Mouse (Mus musculus) intestine, postnatal 0 days (tissue): Measurements from ENCODE around the gene Myrf. TPM values are rescaled to one million over a fixed set of nuclear protein-coding genes. Genes with fewer than 3 reads are reported as not detected.

Experiments used
- ATAC-seq: fragments of 200-750 bp; cut with Nextera tagmentation; 2 replicates; pipeline ENCODE4 v1.8.0; 2017; ENCODE audit warnings: mild to moderate bottlenecking, moderate TSS enrichment, moderate library complexity
- H3K27ac ChIP-seq: fragments of 300-500 bp; sonication (generic); 2 replicates; pipeline ENCODE4 v1.5.1; 2014; ENCODE audit warnings: mild to moderate bottlenecking, low read depth, low read length, moderate library complexity
- H3K27me3 ChIP-seq: fragments of 300-500 bp; sonication (generic); replicated peaks from 2 replicates; pipeline ENCODE4 v1.6.1; 2014; ENCODE audit warnings: low read length, mixed read lengths; ENCODE audit not compliant: control insufficient read depth, insufficient read depth
- H3K36me3 ChIP-seq: fragments of 300-500 bp; sonication (generic); 2 replicates; pipeline ENCODE4 v1.6.1; 2014; ENCODE audit warnings: mild to moderate bottlenecking, moderate library complexity; ENCODE audit not compliant: control insufficient read depth, insufficient read depth
- H3K4me1 ChIP-seq: fragments of 300-500 bp; sonication (generic); replicated peaks from 2 replicates; pipeline ENCODE4 v1.6.1; 2014; ENCODE audit warnings: antibody characterized with exemption, low read length, mixed read lengths; ENCODE audit not compliant: control insufficient read depth, insufficient read depth
- H3K4me2 ChIP-seq: fragments of 300-500 bp; sonication (generic); replicated peaks from 2 replicates; pipeline ENCODE4 v1.6.1; 2014; ENCODE audit warnings: low read depth, mild to moderate bottlenecking, moderate library complexity
- H3K4me3 ChIP-seq: fragments of 300-500 bp; sonication (generic); 2 replicates; pipeline ENCODE4 v1.5.1; 2014; ENCODE audit warnings: low read depth, low read length
- H3K9ac ChIP-seq: fragments of 300-500 bp; sonication (generic); 2 replicates; pipeline ENCODE4 v1.6.1; 2014; ENCODE audit warnings: mild to moderate bottlenecking, low read depth, low read length
- H3K9me3 ChIP-seq: fragments of 300-500 bp; sonication (generic); 2 replicates; pipeline ENCODE4 v1.6.1; 2016; ENCODE audit warnings: mixed run types; ENCODE audit not compliant: control insufficient read depth
- CTCF ChIP-seq: sonication (generic); IDR thresholded peaks from 2 replicates; pipeline ENCODE4 v1.5.1; 2016; ENCODE audit warnings: low read depth, mild to moderate bottlenecking, control low read depth, antibody characterized with exemption, moderate library complexity
- WGBS: fragments of 180-500 bp; shearing (Covaris S2); extraction: QIAGEN DNeasy Blood & Tissue Kit; methylation state at CpG from one replicate; pipeline ENCODE4 v1.1.7; 2014; 5-methylcytosine and 5-hydroxymethylcytosine counted together
- polyA plus RNA-seq: library from polyadenylated mRNA; unstranded; fragments of >200 nt; fragmentation: Nextera tagmentation; extraction: Ambion mirVana; gene quantifications from 2 replicates; pipeline ENCODE4 v1.2.1, GENCODE M21; 2015

Myrf gene
- polyA plus RNA-seq, 1 experiment from 2014 or later, result 4.1 TPM

DNA sequence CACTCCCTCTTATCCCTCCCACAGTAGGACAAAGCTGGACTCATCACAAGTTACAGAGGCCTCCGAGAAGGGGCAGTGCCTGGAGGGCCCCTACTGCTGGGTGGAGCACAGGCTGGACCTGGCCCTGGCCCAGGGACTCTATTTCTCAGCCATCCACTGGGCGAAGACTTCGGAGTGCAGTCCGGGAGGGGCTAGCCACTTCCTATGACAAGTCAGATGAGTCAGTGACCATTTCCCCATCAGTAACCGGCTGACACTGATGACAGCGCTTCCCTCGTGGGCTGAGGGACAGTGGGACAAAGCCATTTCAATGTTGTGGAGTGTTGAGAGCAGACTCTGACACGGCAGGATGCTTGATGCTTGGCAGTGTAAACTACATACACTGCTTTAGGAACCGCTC is 39.1 kb upstream of the Myrf start:
- ATAC-seq, result no peak
- Histone ChIP-seq H3K27me3 (no peaks in the 10 kb centered on the region), H3K4me2 (no peak overlapping the region), H3K9ac (no peak overlapping the region), H3K4me3 (no peak overlapping the region), H3K36me3 (no peaks in the 10 kb centered on the region), H3K4me1 (0 out of 2 replicates have a peak, but pooled peaks cover 6% of the 10 kb centered on the region), H3K27ac (no peak overlapping the region), H3K9me3 (no peaks in the 10 kb centered on the region)
- 65% methylated on average over 9 of the region's 9 CpGs for WGBS
- TF ChIP-seq CTCF, result no peak

GRCm38 (mm10) chr19:10278669-10279324 is 38.2 kb upstream of the Myrf start:
- Histone ChIP-seq H3K9ac (no peak overlapping the region), H3K27ac (peak overlapping the region; percentile 71), H3K4me1 (0 out of 2 replicates have a peak, but pooled peaks cover 6% of the 10 kb centered on the region), H3K4me2 (peak overlapping the region; percentile 42; the same call in 1 of the 2 replicates), H3K27me3 (no peaks in the 10 kb centered on the region), H3K4me3 (no peak overlapping the region), H3K9me3 (no peaks in the 10 kb centered on the region), H3K36me3 (no peaks in the 10 kb centered on the region)
- 25% methylated on average over 6 of the region's 6 CpGs for WGBS
- no peak for TF ChIP-seq CTCF
- no peak for ATAC-seq

- no peaks in the 10 kb centered on the region for H3K36me3 ChIP-seq
- peak; percentile 16; the same call in 1 of the 2 replicates for TF ChIP-seq CTCF
- peak overlapping the region; percentile 42 for H3K4me2 ChIP-seq
- peak; percentile 92 for ATAC-seq
- no peaks in the 10 kb centered on the region for H3K27me3 ChIP-seq
- 0 out of 2 replicates have a peak, but pooled peaks cover 6% of the 10 kb centered on the region for H3K4me1 ChIP-seq
- H3K9ac ChIP-seq, result no peak overlapping the region
- no peaks in the 10 kb centered on the region for H3K9me3 ChIP-seq
- no peak overlapping the region for H3K4me3 ChIP-seq
- 32% methylated on average over 5 of the region's 5 CpGs for WGBS
- peak overlapping the region; percentile 77 for H3K27ac ChIP-seq
Measured at GRCm38 (mm10) chr19:10277759-10278158, 37.2 kb upstream of the Myrf start.

GRCm38 (mm10) chr19:10277331-10277730 is 36.8 kb upstream of the Myrf start:
- WGBS, result 11% methylated on average over 17 of the region's 17 CpGs
- Histone ChIP-seq H3K4me3 (no peak overlapping the region), H3K4me2 (peak overlapping the region; percentile 42), H3K9ac (no peak overlapping the region), H3K36me3 (no peaks in the 10 kb centered on the region), H3K27me3 (no peaks in the 10 kb centered on the region), H3K27ac (peak overlapping the region; percentile 77), H3K4me1 (peaks cover 6% of the 10 kb centered on the region; the same call in 1 of the 2 replicates), H3K9me3 (no peaks in the 10 kb centered on the region)
- peak; percentile 46 for ATAC-seq
- no peak for TF ChIP-seq CTCF

- Histone ChIP-seq H3K36me3 (no peaks in the 10 kb centered on the region), H3K4me2 (peak overlapping the region; percentile 27; the same call in 1 of the 2 replicates), H3K4me3 (no peak overlapping the region), H3K9ac (no peak overlapping the region), H3K27me3 (no peaks in the 10 kb centered on the region), H3K4me1 (peaks cover 6% of the 10 kb centered on the region; the same call in 1 of the 2 replicates), H3K9me3 (no peaks in the 10 kb centered on the region), H3K27ac (peak overlapping the region; percentile 77; the same call in 1 of the 2 replicates)
- WGBS, result 66% methylated on average over 12 of the region's 12 CpGs
- TF ChIP-seq CTCF, result peak; percentile 22
- no peak for ATAC-seq
Measured at GRCm38 (mm10) chr19:10276483-10277144, 36.1 kb upstream of the Myrf start.

DNA sequence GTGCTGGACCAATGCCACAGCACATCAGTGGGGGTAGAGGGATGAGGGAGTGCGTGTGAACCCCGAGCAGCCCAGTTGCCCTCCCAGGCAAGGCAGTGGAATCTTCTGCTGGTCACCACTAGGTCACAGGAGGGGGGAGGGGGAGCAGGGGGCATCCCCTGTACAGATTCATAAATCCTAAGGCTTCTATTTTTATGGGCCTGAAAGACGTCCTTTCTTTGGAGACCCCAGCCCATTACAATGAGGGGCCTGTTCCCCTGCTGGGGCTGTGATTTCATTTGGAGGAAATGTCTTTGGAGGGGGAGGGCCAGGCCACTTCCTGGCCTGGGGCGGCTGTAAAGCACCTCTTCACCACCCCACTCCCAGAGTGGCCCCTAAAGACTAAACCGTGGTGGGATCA is 33.5 kb upstream of the Myrf start:
- Histone ChIP-seq H3K9ac (no peak overlapping the region), H3K27ac (no peak overlapping the region), H3K4me3 (no peak overlapping the region), H3K4me1 (peaks cover 12% of the 10 kb centered on the region; the same call in 1 of the 2 replicates), H3K36me3 (no peaks in the 10 kb centered on the region), H3K27me3 (no peaks in the 10 kb centered on the region), H3K4me2 (no peak overlapping the region), H3K9me3 (no peaks in the 10 kb centered on the region)
- no peak for TF ChIP-seq CTCF
- 50% methylated on average over 5 of the region's 5 CpGs for WGBS
- ATAC-seq, result no peak
